Mouse (Mus musculus) right cerebral cortex, adult 18-20 months (tissue): ENCODE measurements around the gene Zp1.
A peak's percentile ranks its signal among the peaks of the same experiment; 100 is the strongest.

Experiments used
- DNase-seq: peaks from one replicate; pipeline ENCODE4 v3.0.0; 2022; ENCODE audit warnings: mixed read lengths

The Zp1 gene

DNA sequence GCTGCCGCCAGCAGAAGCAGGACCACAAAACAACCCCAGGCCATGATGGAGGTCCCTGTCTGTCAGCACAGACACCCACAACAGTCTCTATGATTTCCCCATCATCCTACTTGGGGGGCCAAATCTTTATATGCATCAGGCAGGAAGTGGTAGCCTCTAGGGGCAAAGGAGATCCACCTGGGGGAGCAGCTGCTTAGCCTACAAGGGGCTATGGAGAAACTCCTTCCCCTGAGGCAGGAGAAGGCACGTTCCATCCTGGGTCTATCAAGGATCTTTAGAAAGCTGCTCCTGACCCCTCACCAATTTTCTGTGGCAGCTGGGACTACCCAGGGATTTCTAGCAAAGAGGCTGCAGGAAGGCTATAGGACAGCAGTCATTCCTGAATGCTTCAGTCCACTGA is at the start of gene Zp1:
Gene Zp1 (minus strand): TSS at position 101 of the 400 bp plus-strand sequence.
- no peak for DNase-seq

GRCm38 (mm10) chr19:10968578-10968977 is 48.1 kb upstream of the Zp1 start:
- no peak for DNase-seq

- DNase-seq: no peak
These were observed 45.3 kb upstream of the Zp1 start for GRCm38 (mm10) chr19:10965721-10966120.

- DNase-seq: no peak
These were observed 39.5 kb upstream of the Zp1 start for GRCm38 (mm10) chr19:10959978-10960346.

- DNase-seq: peak; percentile 49
These were observed 38.9 kb upstream of the Zp1 start for GRCm38 (mm10) chr19:10959085-10959977.

DNA sequence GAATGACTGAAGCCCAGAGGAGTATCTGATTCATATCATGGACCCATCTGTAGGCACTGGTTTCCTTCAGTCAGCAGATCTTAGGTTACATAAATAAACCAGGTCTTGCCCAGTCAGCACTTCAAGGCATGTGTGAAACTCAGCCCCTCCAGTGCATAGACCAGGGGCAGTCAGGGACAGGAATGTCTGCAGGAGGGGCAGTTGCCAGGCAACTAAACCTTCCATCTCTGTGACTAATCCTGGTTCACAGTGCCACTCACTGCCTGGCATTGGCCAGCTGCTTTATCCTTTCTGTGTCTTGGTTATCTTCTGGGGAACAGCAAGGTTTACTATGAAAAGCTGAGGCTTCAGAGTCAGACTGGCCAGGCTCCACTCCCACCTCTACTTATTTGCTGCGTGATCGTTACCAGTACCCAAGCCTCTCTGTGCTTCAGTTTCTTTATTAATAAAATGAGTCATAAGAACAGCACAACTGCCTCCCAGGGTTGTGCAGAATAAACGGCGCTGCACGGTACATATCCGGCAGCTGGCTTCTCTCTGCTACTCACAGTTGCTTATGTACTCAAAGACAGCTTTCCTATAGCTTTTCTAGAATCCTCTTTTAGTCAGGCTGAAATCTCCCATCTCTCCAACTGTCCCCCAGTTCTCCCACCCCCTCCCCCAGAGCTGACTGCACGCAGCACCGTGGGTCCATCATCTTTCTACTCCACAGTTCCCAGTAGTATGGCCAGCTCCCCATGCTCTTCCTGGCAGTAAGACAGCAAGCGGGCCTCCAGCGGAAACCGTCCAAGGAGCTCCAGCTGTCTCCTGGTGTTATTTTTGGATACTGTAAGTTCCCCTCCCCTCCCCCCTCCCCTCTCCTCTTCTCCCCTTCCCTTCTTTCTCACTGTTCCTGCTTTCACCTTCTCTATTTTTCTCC is 31.8 kb upstream of the Zp1 start:
- peak; percentile 49 for DNase-seq

DNA sequence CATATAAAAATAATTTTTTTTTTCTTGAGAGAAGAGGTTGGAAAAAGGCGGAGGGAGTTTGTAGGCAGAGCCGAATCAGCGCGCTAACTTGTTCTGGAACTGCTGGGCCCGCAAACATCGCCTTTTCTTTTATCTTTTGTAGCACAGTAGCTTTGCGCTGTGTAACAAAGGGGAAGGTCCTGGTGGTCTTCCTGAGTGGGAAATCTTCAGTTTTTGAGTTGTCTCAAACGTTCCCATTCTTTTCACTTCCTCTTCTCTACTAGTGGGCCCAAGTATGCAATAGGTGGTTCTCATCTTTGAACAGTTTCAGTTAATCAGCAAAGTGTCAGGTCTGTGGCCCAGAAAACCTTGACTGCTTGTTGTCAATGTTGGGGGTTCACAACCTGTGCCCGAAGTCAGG is 29.1 kb upstream of the Zp1 start:
- no peak for DNase-seq

DNA sequence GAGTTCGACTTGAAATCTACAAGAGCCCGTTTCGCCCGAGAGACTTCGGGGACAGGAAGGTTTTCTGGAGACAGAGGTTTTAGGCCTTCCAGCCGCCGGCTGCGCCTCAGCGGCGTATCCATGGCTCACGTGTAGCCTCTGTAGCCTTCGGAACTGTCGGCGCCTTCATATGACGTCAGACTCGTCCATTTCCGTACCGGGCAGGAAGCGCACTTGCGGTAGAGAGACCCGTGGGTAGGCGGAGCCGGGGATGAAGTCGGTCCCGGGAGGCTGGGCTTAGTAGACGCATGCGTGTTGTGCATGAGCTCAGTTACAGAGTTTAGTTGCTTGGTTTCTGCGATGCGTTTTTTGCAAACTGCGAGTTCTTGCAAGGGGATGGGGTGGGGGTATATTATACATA is 28.7 kb upstream of the Zp1 start, which contains the start of gene Ccdc86:
Gene Ccdc86 (minus strand): TSS at position 155 of the 400 bp plus-strand sequence.
- DNase-seq: peak; percentile 97

DNA sequence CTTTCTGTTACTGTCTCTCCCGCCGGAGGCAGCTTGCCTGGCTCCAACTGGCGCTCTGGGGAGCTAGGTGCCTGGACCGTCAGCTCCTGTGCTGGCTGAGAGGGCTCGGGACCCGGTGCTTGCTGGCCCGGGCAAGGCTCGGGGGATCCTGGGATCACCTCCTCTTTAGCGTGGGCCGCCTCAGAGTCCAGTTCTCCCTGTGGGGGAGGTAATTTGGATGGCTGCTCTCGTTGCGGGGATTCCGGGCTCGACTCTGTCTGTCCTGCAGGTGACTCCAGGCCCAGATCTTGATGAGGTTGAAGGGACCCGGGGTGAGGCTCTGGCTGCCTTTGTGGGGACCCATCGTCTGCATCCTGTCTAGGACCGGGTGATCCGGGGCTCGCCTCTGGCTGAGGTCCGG is 28.0 kb upstream of the Zp1 start:
- no peak for DNase-seq

- DNase-seq: no peak
These were observed 26.8 kb upstream of the Zp1 start for GRCm38 (mm10) chr19:10947219-10947618.

GRCm38 (mm10) chr19:10946506-10946905 is 26.1 kb upstream of the Zp1 start:
- no peak for DNase-seq

- no peak for DNase-seq
These were observed 23.5 kb upstream of the Zp1 start for GRCm38 (mm10) chr19:10943955-10944354.

GRCm38 (mm10) chr19:10940801-10941457 is 20.5 kb upstream of the Zp1 start:
- no peak for DNase-seq

DNA sequence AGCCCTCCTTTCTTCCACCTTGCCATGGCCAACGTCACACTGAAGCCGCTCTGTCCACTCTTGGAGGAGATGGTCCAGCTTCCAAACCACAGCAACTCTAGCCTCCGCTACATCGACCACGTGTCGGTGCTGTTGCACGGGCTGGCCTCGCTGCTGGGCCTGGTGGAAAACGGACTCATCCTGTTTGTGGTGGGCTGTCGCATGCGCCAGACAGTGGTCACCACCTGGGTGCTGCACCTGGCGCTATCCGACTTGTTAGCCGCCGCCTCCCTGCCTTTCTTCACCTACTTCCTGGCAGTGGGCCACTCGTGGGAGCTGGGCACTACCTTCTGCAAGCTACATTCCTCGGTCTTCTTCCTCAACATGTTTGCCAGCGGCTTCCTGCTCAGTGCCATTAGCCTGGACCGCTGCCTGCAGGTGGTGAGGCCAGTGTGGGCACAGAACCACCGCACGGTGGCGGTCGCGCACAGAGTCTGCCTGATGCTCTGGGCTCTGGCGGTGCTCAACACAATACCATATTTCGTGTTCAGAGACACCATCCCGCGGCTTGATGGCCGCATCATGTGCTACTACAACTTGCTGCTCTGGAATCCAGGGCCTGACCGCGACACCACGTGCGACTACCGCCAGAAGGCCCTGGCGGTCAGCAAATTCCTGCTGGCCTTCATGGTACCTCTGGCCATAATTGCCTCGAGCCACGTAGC is 19.8 kb upstream of the Zp1 start:
- peak; percentile 68 for DNase-seq

GRCm38 (mm10) chr19:10938771-10939170 is 18.3 kb upstream of the Zp1 start:
- DNase-seq: no peak

DNA sequence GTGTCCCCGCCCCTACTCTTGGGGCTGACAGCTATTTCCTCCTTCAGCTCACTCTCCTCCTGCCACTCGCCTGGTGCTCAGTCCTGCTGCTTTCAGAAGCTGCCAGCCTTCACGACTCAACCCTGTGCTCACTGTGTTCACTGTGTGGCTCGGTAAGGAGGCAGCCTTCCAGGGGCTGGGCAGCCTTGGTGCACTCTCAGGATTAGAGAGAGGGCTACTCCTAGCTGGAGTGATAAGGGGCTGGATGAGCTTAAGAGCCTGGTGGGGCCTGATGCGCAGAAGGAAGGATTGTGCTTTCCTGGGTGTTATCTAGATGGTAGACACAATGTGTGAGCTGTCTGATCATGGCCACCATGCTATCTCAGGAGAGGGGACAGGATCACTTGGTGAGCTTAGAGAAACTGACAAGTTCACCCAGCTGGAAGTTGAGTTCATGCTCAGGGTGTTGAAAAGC is 16.7 kb upstream of the Zp1 start, which contains the start of gene Ptgdr2:
Gene Ptgdr2 (plus strand): TSS at position 51 of the 454 bp plus-strand sequence.
- no peak for DNase-seq

DNA sequence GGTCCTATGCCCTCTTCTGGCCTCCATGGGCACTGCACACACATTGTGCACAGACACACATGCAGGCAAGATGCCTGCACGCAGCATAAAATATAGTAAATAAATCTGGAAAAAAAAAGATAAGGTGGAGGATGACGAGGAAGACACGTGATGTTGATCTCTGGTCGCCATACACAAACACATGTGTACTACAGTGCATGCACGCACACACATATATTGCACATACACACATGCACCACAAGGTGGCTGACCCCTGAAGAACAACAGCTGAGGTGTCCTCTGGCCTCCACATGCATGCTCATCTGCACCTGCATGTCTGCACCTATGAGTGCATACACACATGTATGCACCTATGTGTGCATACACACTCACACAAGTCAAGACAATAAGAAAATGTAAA is 15.6 kb upstream of the Zp1 start:
- no peak for DNase-seq

DNA sequence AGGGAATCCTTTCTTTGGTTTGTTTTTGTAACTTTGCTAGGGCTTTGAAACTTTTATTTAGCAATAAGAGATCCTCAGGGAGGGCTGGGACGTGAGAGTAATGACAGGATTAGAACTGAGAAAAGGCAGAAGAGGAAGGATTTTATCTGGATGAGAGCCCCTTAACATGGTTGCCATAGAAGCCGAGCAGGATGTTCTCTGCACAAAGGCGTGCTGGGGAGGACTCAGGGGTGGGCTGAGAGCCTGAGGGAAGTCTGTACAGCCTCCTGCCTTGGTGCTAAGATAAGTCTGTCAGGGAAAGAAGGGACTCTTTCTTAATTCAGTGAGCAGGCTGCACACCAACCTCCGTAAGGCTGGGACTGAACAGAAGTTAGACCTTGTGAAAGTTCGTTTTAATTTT is 14.6 kb upstream of the Zp1 start:
- no peak for DNase-seq

DNA sequence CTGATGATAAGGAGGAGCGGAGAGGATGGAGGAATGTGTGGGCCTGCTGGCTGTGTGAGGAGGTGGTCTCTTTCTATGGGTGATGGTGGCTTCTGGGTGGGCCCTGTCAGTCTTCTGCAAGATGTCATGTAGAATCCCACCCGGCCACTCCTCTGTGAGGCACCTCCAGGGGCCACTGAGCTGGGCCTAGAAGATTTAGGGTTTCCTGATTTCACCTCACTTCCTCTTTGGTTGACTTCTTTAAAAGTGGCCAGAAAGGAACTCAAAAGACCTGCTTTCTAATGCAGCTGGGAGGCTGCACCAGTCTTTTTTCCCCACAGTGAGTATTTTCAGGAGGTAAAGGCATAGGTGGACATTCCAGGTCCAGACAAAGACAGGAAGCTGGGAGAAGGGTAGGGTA is 10.2 kb upstream of the Zp1 start:
- no peak for DNase-seq

DNA sequence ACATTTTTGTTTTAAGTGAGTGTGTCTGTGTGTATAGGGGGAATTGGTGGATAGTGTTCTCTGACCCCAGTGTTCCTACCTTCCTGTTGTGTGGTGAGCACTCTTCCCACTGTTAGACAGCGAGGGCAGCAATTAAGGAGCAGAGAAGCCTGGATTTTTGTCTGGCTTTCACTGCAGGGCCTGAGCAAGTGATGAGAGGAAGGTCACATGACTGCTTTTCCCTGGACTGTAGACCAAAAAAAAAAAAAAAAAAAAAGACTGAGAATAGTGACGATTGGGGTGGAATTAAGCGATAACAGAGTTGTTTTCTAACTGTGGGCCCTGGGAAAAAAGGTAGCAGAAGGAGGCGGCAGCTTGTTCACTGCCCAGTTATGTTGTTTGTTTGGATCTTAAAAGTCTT is 6.2 kb upstream of the Zp1 start:
- DNase-seq: no peak

- DNase-seq: no peak
These were observed 5.7 kb upstream of the Zp1 start for GRCm38 (mm10) chr19:10926123-10926621.

GRCm38 (mm10) chr19:10924220-10924619 is 3.8 kb upstream of the Zp1 start:
- no peak for DNase-seq
